Mouse (Mus musculus) cerebellum, adult 2 months (tissue): Measurements from ENCODE around the gene Fbxo10. TPM values are rescaled to one million over a fixed set of nuclear protein-coding genes. Genes with fewer than 3 reads are reported as not detected.
"Not testable (repeated sequence)": the region's sequence is repeated elsewhere in the genome, so short reads cannot be mapped to it uniquely, and the experiment has no call there.

ENCODE experiments used
- DNase-seq, 2 experiments: peaks; one replicate each; pipeline ENCODE4 v3.0.0; 2021
- H3K27ac ChIP-seq: fragments of 200-500 bp; 2 replicates; pipeline ENCODE4 v1.5.1; 2012; ENCODE audit warnings: low read length, control low read depth, inconsistent platforms; ENCODE audit not compliant: insufficient read depth
- H3K27me3 ChIP-seq: fragments of 200-500 bp; 2 replicates; pipeline ENCODE4 v1.6.1; 2012; ENCODE audit warnings: inconsistent platforms, mild to moderate bottlenecking, low read length, moderate library complexity; ENCODE audit not compliant: control insufficient read depth, insufficient read depth
- H3K4me1 ChIP-seq: fragments of 200-500 bp; 2 replicates; pipeline ENCODE4 v1.6.1; 2011; ENCODE audit warnings: low read length; ENCODE audit not compliant: control insufficient read depth, insufficient read depth
- H3K4me3 ChIP-seq: fragments of 200-500 bp; replicated peaks from 2 replicates; pipeline ENCODE3; 2011; ENCODE audit warnings: mild to moderate bottlenecking, low read depth, low read length, control low read depth; ENCODE audit not compliant: insufficient read depth
- CTCF ChIP-seq: fragments of 200-500 bp; IDR thresholded peaks from 2 replicates; pipeline ENCODE4 v1.5.1; 2011; ENCODE audit warnings: low read depth, mild to moderate bottlenecking, control low read depth, low read length, moderate library complexity, borderline replicate concordance; ENCODE audit not compliant: insufficient read depth
- POLR2A ChIP-seq: fragments of 200-500 bp; IDR thresholded peaks from 2 replicates; pipeline ENCODE4 v1.6.1; 2011; ENCODE audit warnings: low read length, control low read depth, borderline replicate concordance; ENCODE audit not compliant: insufficient read depth
- WGBS: fragments of 180-500 bp; shearing (Covaris S2); methylation state at CpG from one replicate; pipeline ENCODE4 v1.1.7; 2018; 5-methylcytosine and 5-hydroxymethylcytosine counted together
- polyA plus RNA-seq: library from polyadenylated mRNA; depleted of rRNA; stranded (reverse); fragments of >200 nt; gene quantifications from 2 replicates; pipeline ENCODE4 v1.2.3, GENCODE M21; 2012

Fbxo10 gene
- polyA plus RNA-seq, 1 experiment, result 18.6 TPM

GRCm38 (mm10) chr4:45066036-45066730 lies 18.2 kb downstream of the Fbxo10 start:
- H3K27me3 ChIP-seq, result no peaks in the 10 kb centered on the region
- no peak overlapping the region for H3K4me3 ChIP-seq
- 42% methylated on average over 2 of the region's 2 CpGs for WGBS
- DNase-seq, result peak in 1 of 2 experiments; percentile 14
- no peak for TF ChIP-seq POLR2A
- no peak for TF ChIP-seq CTCF
- H3K4me1 ChIP-seq, result peaks cover 4% of the 10 kb centered on the region
- H3K27ac ChIP-seq, result no peak overlapping the region

- no peak overlapping the region for H3K4me3 ChIP-seq
- H3K27ac ChIP-seq, result no peak overlapping the region
- 100% methylated on average over 2 of the region's 2 CpGs for WGBS
- DNase-seq, result no peak
- no peaks in the 10 kb centered on the region for H3K27me3 ChIP-seq
- no peaks in the 10 kb centered on the region; the same call in 1 of the 2 replicates for H3K4me1 ChIP-seq
- no peak for TF ChIP-seq CTCF
- no peak for TF ChIP-seq POLR2A
Measured at GRCm38 (mm10) chr4:45064577-45064976, 19.8 kb downstream of the Fbxo10 start.

- H3K4me1 ChIP-seq, H3K4me3 ChIP-seq, DNase-seq, H3K27me3 ChIP-seq, H3K27ac ChIP-seq: not testable (repeated sequence)
- 94% methylated on average over 1 of the region's 1 CpGs for WGBS
Measured at GRCm38 (mm10) chr4:45063836-45064235, 20.6 kb downstream of the Fbxo10 start.

GRCm38 (mm10) chr4:45055451-45055850 lies 29.0 kb downstream of the Fbxo10 start:
- no peak overlapping the region for H3K4me3 ChIP-seq
- 19% methylated on average over 8 of the region's 8 CpGs for WGBS
- peaks cover 17% of the 10 kb centered on the region for H3K4me1 ChIP-seq
- DNase-seq, result peak; percentile 47 to 49
- H3K27me3 ChIP-seq, result no peaks in the 10 kb centered on the region
- no peak for TF ChIP-seq POLR2A
- no peak for TF ChIP-seq CTCF
- no peak overlapping the region for H3K27ac ChIP-seq

- TF ChIP-seq CTCF (peak; percentile 46; the same call in 1 of the 2 replicates), POLR2A (no peak)
- Histone ChIP-seq H3K4me1 (peaks cover 17% of the 10 kb centered on the region), H3K27ac (no peak overlapping the region), H3K27me3 (no peaks in the 10 kb centered on the region), H3K4me3 (no peak overlapping the region)
- WGBS, result 21% methylated on average over 3 of the region's 3 CpGs
- DNase-seq, result peak; percentile 17 to 23
Measured at GRCm38 (mm10) chr4:45054862-45055261, 29.5 kb downstream of the Fbxo10 start.

- no peak for TF ChIP-seq CTCF
- TF ChIP-seq POLR2A, result no peak
- no peak overlapping the region for H3K4me3 ChIP-seq
- no peaks in the 10 kb centered on the region for H3K27me3 ChIP-seq
- H3K27ac ChIP-seq, result no peak overlapping the region
- 33% methylated on average over 9 of the region's 9 CpGs for WGBS
- no peaks in the 10 kb centered on the region for H3K4me1 ChIP-seq
- DNase-seq, result no peak
Measured at GRCm38 (mm10) chr4:45047956-45048355, 36.4 kb downstream of the Fbxo10 start.

GRCm38 (mm10) chr4:45047286-45047887 lies 37.0 kb downstream of the Fbxo10 start:
- WGBS, result 44% methylated on average over 9 of the region's 9 CpGs
- TF ChIP-seq CTCF (no peak), POLR2A (no peak)
- H3K4me3 ChIP-seq, result no peak overlapping the region
- H3K27ac ChIP-seq, result no peak overlapping the region
- no peaks in the 10 kb centered on the region for H3K4me1 ChIP-seq
- H3K27me3 ChIP-seq, result no peaks in the 10 kb centered on the region
- DNase-seq, result no peak

GRCm38 (mm10) chr4:45046679-45047078 lies 37.7 kb downstream of the Fbxo10 start:
- no peak for DNase-seq
- TF ChIP-seq CTCF (no peak), POLR2A (no peak)
- WGBS, result 74% methylated on average over 5 of the region's 5 CpGs
- no peak overlapping the region for H3K27ac ChIP-seq
- no peaks in the 10 kb centered on the region for H3K27me3 ChIP-seq
- H3K4me1 ChIP-seq, result no peaks in the 10 kb centered on the region
- H3K4me3 ChIP-seq, result no peak overlapping the region
